Mouse (Mus musculus): ENCODE data around the gene Bpnt1. TPM values are rescaled to one million over a fixed set of nuclear protein-coding genes. Genes with fewer than 3 reads are reported as not detected.

The Bpnt1 gene
- polyA plus RNA-seq (2015; fragmentation: Nextera tagmentation; extraction: Ambion mirVana): 108 and 130 TPM in 2 replicates

DNA sequence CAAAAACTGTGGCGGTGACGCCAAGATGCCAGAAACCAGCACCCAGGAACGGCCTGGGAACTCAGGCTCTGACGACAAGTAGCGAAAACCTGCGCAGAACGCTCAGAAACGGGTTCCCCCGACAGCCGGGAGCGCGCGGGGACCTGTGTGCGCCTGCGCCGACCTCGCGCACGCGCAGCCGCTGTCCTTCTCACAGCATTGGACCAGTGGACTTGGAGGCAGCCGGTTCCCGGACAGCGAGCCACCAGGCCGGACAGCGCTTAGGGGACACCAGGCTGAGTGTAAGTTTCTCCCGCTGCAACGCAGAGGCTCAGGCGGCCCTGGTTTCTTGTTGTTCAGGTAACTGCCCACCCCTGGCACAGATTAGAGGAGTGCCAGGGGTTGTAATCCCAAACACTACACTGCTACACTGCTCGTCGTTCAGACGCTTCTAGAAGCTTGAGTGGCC lies at the start of gene Bpnt1:
Gene Bpnt1 (plus strand): TSS at position 167 of the 448 bp plus-strand sequence.
- under 1% methylated on average over 32 of the region's 32 CpGs for WGBS

DNA sequence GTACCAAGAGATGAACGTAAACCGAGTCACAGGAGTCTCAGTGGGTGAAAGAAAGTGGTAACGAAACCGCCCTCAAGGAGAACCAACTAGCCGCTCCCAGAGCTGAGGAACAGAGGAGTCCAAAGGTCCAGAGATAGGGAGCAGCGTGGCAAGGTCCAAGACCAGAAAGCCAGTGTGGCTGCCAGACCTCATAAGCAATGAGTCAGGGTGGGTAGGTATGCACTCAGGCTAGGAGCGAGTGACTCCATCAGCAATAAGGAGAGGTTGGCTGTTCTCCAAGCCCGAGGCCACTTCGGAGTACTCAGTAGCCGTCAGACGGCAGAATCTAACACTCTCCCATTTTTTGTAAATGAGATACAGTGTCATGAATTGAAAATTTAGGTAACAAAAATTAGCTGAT lies 49.1 kb upstream of the Bpnt1 start:
- Histone ChIP-seq H3K27ac (no peak overlapping the region), H3K4me1 (replicated peaks; ENCODE audit: insufficient read depth, low read length) (no peaks in the 10 kb centered on the region), H3K4me3 (replicated peaks; ENCODE audit: low read depth, low read length) (no peak overlapping the region), H3K9me3 (replicated peaks; ENCODE audit: low read length) (no peaks in the 10 kb centered on the region), H3K9ac (ENCODE audit: low read depth, low read length) (no peak overlapping the region), H3K36me3 (ENCODE audit: insufficient read depth, low read length) (peaks cover 69% of the 10 kb centered on the region), H3K4me2 (ENCODE audit: low read length) (no peak overlapping the region), H3K27me3 (ENCODE audit: insufficient read depth, low read length) (no peaks in the 10 kb centered on the region)
- TF ChIP-seq CTCF (IDR thresholded peaks at IDR 0.05; ENCODE audit: low read depth): no peak
- ATAC-seq (replicated peaks; ENCODE audit: low FRiP score, low read depth) (peak; percentile 52; the same call in 1 of the 2 replicates), DNase-seq (ENCODE audit: low spot score) (no peak)
- WGBS: 93% methylated on average over 11 of the region's 11 CpGs

More for the DNA sequence above, at the start of gene Bpnt1:
- peaks cover 13% of the 10 kb centered on the region; the same call in 1 of the 2 replicates for H3K4me1 ChIP-seq (replicated peaks; ENCODE audit: insufficient read depth, low read length)
- ATAC-seq (replicated peaks; ENCODE audit: low FRiP score, low read depth) (peak; percentile 85), DNase-seq (ENCODE audit: low spot score) (peak; percentile 95)
- peak within 1 kb of the TSS; percentile 66 for H3K4me2 ChIP-seq (ENCODE audit: low read length)
- H3K27ac ChIP-seq: peak within 1 kb of the TSS; percentile 88
- H3K27me3 ChIP-seq (ENCODE audit: insufficient read depth, low read length): no peaks in the 10 kb centered on the region
- H3K9ac ChIP-seq (ENCODE audit: low read depth, low read length): peak within 1 kb of the TSS; percentile 73
- no peaks in the 10 kb centered on the region for H3K9me3 ChIP-seq (replicated peaks; ENCODE audit: low read length)
- no peaks in the 10 kb centered on the region for H3K36me3 ChIP-seq (ENCODE audit: insufficient read depth, low read length)
- TF ChIP-seq CTCF (IDR thresholded peaks at IDR 0.05; ENCODE audit: low read depth): no peak
- peak within 1 kb of the TSS; percentile 54 for H3K4me3 ChIP-seq (replicated peaks; ENCODE audit: low read depth, low read length)

DNA sequence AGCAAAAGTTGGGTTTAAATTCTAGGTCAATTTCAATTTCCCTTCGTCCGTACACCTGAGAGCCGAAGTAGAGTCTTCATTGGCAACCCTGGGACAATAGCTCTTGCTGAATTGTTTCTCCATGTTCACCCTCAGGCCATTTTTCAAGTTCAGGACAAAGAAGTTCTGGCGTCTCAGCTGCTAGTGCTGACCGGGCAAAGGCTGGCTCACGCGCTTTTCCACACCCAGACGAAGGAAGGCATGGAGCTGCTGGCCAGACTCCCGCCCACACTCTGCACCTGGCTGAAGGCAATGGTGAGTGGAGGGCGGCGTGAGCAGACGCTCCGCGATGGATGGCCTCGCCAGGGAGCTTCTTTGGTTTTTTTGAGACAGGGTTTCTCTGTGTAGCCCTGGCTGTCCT lies 48.7 kb upstream of the Bpnt1 start:
- Histone ChIP-seq H3K9me3 (replicated peaks; ENCODE audit: low read length) (no peaks in the 10 kb centered on the region), H3K27ac (no peak overlapping the region), H3K27me3 (ENCODE audit: insufficient read depth, low read length) (no peaks in the 10 kb centered on the region), H3K4me1 (replicated peaks; ENCODE audit: insufficient read depth, low read length) (no peaks in the 10 kb centered on the region), H3K4me2 (ENCODE audit: low read length) (no peak overlapping the region), H3K4me3 (replicated peaks; ENCODE audit: low read depth, low read length) (no peak overlapping the region), H3K9ac (ENCODE audit: low read depth, low read length) (no peak overlapping the region), H3K36me3 (ENCODE audit: insufficient read depth, low read length) (peaks cover 67% of the 10 kb centered on the region)
- WGBS: 93% methylated on average over 15 of the region's 15 CpGs
- DNase-seq (ENCODE audit: low spot score) (no peak), ATAC-seq (replicated peaks; ENCODE audit: low FRiP score, low read depth) (no peak)
- TF ChIP-seq CTCF (IDR thresholded peaks at IDR 0.05; ENCODE audit: low read depth): no peak

DNA sequence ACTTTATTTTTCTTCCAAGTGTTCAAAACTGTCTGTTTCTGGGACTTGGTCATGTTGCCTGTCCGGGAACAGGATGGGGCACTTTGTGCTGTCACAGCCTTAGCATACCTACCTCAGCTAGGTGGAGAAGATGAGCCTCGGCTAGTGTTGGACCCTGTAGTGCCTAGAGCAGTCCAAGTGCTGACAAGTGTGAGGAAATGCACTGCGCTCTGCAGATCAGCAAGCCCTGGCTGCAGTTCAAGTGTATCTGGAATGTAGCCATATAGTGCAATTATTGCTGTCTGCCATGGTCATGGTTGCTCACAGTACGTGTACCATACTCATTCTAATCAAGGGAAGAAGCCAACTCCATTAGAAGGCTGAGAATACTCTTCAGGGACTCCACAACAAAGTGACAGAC lies 47.2 kb upstream of the Bpnt1 start:
- Histone ChIP-seq H3K36me3 (ENCODE audit: insufficient read depth, low read length) (peaks cover 54% of the 10 kb centered on the region), H3K9me3 (replicated peaks; ENCODE audit: low read length) (no peaks in the 10 kb centered on the region), H3K27me3 (ENCODE audit: insufficient read depth, low read length) (no peaks in the 10 kb centered on the region), H3K4me3 (replicated peaks; ENCODE audit: low read depth, low read length) (no peak overlapping the region), H3K4me1 (replicated peaks; ENCODE audit: insufficient read depth, low read length) (no peaks in the 10 kb centered on the region), H3K4me2 (ENCODE audit: low read length) (no peak overlapping the region), H3K27ac (no peak overlapping the region), H3K9ac (ENCODE audit: low read depth, low read length) (no peak overlapping the region)
- TF ChIP-seq CTCF (IDR thresholded peaks at IDR 0.05; ENCODE audit: low read depth): no peak
- WGBS: 65% methylated on average over 4 of the region's 4 CpGs
- ATAC-seq (replicated peaks; ENCODE audit: low FRiP score, low read depth) (no peak), DNase-seq (ENCODE audit: low spot score) (no peak)

DNA sequence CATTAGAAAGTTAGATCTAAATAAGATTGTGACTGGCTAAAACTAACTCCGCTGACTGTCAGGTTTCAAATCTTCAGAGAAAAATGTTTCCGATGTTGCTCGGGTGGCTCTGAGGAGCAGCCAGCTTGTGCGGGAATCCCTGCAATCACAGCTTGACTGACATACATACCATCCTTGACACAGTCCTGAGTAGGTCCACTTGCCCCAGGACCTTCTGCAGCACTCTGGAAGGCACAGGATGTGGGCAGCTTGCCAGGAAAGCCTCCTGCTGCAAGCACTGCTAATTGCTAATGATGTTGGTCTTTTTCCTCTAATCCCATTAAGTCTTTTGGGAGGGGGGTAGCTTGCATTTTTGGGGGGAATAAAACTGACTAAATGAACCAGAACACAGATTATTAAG lies 46.8 kb upstream of the Bpnt1 start:
- H3K4me2 ChIP-seq (ENCODE audit: low read length): no peak overlapping the region
- DNase-seq (ENCODE audit: low spot score) (no peak), ATAC-seq (replicated peaks; ENCODE audit: low FRiP score, low read depth) (no peak)
- no peak for TF ChIP-seq CTCF (IDR thresholded peaks at IDR 0.05; ENCODE audit: low read depth)
- no peaks in the 10 kb centered on the region for H3K4me1 ChIP-seq (replicated peaks; ENCODE audit: insufficient read depth, low read length)
- WGBS: 85% methylated on average over 4 of the region's 4 CpGs
- H3K9ac ChIP-seq (ENCODE audit: low read depth, low read length): no peak overlapping the region
- H3K4me3 ChIP-seq (replicated peaks; ENCODE audit: low read depth, low read length): no peak overlapping the region
- no peaks in the 10 kb centered on the region for H3K27me3 ChIP-seq (ENCODE audit: insufficient read depth, low read length)
- no peaks in the 10 kb centered on the region for H3K9me3 ChIP-seq (replicated peaks; ENCODE audit: low read length)
- H3K36me3 ChIP-seq (ENCODE audit: insufficient read depth, low read length): peaks cover 54% of the 10 kb centered on the region
- H3K27ac ChIP-seq: no peak overlapping the region

DNA sequence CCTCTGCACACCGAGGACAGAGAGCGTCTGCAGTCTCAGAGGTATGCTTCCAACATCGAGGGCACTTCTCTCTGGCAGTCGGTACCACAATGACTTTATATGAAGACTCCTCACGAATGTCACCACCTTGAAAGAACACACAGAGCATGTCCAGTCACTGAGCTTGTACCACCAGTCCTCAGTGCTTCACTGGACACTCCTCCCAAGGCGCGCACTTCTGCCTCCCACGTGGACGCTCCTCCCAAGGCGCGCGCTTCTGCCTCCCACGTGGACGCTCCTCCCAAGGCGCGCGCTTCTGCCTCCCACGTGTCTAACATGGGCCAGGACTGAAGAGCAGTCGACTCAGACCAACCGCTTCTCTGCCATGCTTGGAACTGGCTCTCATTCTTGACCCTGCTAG lies 44.9 kb upstream of the Bpnt1 start:
- Histone ChIP-seq H3K27me3 (ENCODE audit: insufficient read depth, low read length) (no peaks in the 10 kb centered on the region), H3K4me2 (ENCODE audit: low read length) (no peak overlapping the region), H3K36me3 (ENCODE audit: insufficient read depth, low read length) (peaks cover 52% of the 10 kb centered on the region), H3K9me3 (replicated peaks; ENCODE audit: low read length) (no peaks in the 10 kb centered on the region), H3K4me1 (replicated peaks; ENCODE audit: insufficient read depth, low read length) (no peaks in the 10 kb centered on the region), H3K27ac (no peak overlapping the region), H3K4me3 (replicated peaks; ENCODE audit: low read depth, low read length) (no peak overlapping the region), H3K9ac (ENCODE audit: low read depth, low read length) (no peak overlapping the region)
- no peak for TF ChIP-seq CTCF (IDR thresholded peaks at IDR 0.05; ENCODE audit: low read depth)
- DNase-seq (ENCODE audit: low spot score): no peak
- 83% methylated on average over 20 of the region's 20 CpGs for WGBS
- peak; percentile 61 for ATAC-seq (replicated peaks; ENCODE audit: low FRiP score, low read depth)

DNA sequence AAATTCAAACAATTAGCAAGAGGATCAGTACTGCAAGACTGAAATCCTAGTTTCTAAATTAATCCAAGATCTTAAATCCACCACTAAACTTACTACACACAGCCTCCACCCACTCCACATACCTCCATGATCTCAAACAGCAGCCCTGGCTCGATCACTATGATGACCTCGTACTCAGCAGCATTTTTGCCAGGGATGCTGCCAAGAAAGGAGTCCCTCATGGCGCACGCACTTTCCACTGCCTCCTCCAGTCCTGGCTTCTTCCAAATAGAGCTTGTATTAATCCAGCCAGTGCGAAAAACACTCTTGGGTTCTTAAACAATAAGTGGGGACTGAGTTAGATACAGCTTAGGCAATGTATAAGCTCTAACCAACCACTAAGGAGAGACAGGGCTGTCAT lies 42.7 kb upstream of the Bpnt1 start:
- no peak for TF ChIP-seq CTCF (IDR thresholded peaks at IDR 0.05; ENCODE audit: low read depth)
- Histone ChIP-seq H3K27ac (no peak overlapping the region), H3K4me3 (replicated peaks; ENCODE audit: low read depth, low read length) (no peak overlapping the region), H3K27me3 (ENCODE audit: insufficient read depth, low read length) (no peaks in the 10 kb centered on the region), H3K4me1 (replicated peaks; ENCODE audit: insufficient read depth, low read length) (no peaks in the 10 kb centered on the region), H3K9me3 (replicated peaks; ENCODE audit: low read length) (no peaks in the 10 kb centered on the region), H3K4me2 (ENCODE audit: low read length) (no peak overlapping the region), H3K36me3 (ENCODE audit: insufficient read depth, low read length) (peaks cover 59% of the 10 kb centered on the region), H3K9ac (ENCODE audit: low read depth, low read length) (no peak overlapping the region)
- ATAC-seq (replicated peaks; ENCODE audit: low FRiP score, low read depth) (no peak), DNase-seq (ENCODE audit: low spot score) (no peak)
- WGBS: 71% methylated on average over 5 of the region's 5 CpGs

Measured in kidney, postnatal 0 days (tissue).